Mouse (Mus musculus) gastrocnemius, postnatal 36 days (tissue): ENCODE data around the gene Il21r. TPM values are rescaled to one million over a fixed set of nuclear protein-coding genes. Genes with fewer than 3 reads are reported as not detected.

Source experiments
- DNase-seq, 2 experiments: peaks; one replicate each; pipeline ENCODE4 v3.0.0; 2022
- intact Hi-C: fragments of 180-260 bp; cut with DNase I; formaldehyde crosslinking; loops from one replicate; pipeline ENCODE4 v1.15.1; 2025
- total RNA-seq, 2 experiments: library from RNA; stranded (reverse); gene quantifications; 2 replicates each; pipeline ENCODE4 v1.2.3; 2021

The Il21r gene
- total RNA-seq, 2 experiments from 2014 or later = 0.59 TPM; not detected in 1

DNA sequence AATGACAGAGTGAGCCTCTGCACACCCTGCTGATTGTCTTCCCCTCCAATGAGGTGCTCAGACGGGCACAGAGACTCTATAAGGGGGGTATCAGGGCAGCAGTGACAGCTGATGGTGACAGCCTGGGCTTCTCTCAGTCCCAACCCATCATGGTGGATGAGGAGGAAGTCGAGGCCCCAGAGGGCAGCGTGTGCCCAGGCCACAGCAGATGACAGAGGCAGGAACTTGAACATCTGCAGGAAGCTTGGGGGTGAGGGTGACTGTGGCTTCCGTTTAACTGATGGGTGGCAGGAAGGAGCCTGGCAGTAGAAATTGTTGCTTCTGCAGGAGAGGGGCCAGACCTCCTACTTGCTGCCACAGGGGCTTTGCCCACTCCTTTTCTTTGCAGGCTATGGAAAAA, 27.1 kb downstream of the Il21r start:
- no peak for DNase-seq
- intact Hi-C loops = no loop called here

DNA sequence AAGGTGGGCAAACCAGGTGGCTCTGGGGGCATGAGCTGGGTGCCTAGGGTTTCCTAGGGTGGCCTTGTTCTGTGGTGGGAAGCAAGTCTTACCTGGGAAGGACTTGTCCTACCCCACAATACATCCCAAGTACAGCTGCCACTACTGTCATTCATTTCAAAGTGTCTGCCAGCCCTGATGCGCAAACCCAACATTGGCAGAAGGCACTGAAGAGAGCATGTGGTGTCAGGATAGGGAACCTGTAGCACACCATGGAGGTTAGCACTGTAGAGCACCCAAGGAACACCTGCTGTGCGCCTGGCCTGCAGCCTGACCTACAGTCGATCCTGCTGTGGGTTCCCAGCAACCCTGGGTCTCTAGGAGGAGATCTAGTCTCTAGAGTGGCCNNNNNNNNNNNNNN, 27.8 kb downstream of the Il21r start:
- no peak for DNase-seq
- intact Hi-C loops = no loop called here

DNA sequence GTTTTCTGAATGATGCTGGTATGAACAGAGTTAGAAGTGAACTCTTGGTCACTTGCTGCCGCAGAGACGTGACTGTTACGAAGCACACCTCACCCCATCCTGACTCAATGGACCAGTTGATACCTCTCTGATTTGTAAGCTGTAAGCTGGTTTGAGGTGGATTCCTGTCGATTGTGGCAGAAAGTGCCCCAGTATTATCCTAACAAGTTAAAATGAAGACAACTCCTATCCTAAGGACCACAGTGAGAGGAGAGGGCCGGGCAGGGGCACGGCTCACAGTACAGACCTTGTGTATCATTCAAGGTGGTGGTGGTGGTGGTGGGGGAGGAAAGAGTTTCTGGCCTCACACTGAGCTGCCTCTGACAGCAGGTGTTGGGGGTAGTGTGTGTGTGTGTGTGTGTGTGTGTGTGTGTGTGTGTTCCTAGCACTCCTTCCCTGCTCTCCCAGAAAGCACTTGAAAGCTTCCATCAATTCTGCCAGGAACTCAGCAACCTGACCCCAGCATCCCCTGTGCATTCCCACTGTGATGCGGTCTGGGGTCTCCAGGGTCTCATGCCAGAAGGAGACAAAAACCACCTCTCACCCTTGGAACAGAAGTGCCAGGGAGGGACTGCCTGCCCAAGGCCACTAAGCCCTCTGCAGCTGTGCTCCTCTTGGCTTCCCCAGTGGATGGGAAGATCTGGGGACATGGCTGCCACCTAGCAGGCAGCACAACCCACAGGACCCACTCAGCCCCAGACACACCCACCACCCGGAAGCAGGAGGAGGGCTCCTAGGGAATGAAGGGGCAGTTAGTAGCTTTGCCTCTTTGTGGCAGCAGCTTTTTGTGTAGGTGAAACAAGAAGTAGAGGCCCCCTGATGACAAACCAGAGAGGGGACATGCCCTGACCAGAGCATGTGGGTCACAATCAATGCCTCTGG, 34.3 kb downstream of the Il21r start:
- no peak for DNase-seq
- intact Hi-C loops = loop anchor here (5.0 kb wide), 1 partner anchor 165 kb away; no protein-coding TSS in a partner anchor

DNA sequence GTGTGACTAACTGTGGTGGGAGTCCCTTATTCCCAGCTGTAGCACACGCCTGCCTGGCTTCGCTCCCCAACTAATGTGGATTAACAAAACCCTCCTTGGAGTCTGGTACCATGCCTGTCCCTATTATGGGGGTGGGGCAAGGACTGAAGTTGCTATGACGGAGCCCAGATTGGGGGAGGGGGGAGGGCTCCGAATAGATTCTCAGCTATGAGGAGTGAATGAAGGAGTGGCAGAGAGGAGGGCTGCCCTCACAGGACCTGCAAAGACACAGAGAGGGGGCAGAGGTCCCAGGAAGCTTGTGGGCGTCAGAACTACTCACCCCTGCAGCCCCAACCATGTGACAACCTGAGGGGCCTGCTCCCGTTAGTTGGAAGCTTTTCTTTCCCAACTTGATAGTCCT, 35.1 kb downstream of the Il21r start:
- intact Hi-C loops = loop anchor here (5.0 kb wide), 1 partner anchor 166 kb away; no protein-coding TSS in a partner anchor
- no peak for DNase-seq

DNA sequence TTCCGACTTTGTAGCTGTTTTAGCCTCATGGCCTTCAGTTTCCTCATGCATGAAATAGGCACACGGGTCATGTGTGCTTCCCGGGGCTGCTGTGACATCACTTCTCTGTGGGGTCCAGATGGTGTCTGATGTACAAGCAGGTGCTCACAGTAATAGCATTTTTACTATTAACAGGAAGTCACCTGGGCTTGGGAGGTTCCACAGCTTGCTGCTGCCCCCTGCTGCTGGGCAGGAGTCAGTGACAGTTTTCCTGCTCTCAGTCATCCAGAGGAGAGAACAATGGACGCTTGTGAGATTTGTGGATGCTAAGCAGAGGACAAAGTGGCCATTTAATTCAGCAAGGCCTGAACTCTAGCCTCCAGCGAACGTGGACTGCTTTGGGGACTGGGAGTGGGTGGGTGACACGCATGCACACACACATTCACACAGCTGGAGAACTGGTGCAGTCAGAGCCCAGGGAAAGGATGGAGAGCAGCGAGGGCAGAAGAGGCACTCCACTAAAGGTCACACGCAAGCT, 35.7 kb downstream of the Il21r start:
- peak in 1 of 2 experiments; percentile 43 for DNase-seq
- intact Hi-C loops = loop anchor here (5.0 kb wide), 1 partner anchor 167 kb away; no protein-coding TSS in a partner anchor

DNA sequence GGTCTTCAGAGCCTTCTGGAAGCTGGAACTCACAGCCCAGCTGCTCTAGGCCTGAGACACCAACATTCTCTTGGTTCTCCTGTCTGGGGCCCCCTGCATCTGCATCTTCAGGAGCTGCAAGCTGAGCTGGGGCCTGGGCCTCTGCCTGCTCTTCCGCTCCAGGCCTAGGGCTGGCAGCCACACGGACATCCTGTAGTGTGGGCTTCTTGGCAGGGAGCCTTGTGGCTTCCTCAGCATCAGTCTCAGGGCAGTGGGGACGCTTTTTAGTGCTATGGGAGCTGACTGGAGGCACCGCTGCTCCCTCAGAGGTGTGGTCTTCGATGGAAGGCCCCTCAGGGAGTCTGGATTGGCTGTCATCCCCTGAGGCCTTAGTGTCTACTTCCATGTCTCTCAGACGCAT, 40.7 kb downstream of the Il21r start:
- no peak for DNase-seq
- intact Hi-C loops = loop anchor here (5.0 kb wide), 1 partner anchor 222 kb away; no protein-coding TSS in a partner anchor

DNA sequence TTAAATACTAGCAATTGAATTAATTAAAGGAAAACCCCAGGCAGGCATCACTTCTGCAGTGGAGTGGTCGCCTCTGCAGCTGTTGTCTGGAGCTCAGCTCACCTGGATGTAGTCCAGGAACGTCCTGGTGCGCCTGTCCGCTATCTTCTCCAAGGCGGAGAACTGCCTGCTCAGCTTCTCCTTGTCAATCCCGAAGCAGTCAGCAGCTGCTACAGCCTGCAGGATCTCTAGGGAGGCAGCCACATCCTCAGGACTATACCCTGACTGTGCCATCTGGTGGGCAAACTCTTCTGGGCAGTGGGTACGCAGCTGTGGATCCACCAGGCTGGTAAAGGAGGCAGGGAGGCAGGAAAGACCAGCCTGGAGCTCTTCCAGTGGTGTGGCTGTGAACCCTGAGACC, 42.2 kb downstream of the Il21r start:
- intact Hi-C loops = no loop called here
- DNase-seq = no peak

DNA sequence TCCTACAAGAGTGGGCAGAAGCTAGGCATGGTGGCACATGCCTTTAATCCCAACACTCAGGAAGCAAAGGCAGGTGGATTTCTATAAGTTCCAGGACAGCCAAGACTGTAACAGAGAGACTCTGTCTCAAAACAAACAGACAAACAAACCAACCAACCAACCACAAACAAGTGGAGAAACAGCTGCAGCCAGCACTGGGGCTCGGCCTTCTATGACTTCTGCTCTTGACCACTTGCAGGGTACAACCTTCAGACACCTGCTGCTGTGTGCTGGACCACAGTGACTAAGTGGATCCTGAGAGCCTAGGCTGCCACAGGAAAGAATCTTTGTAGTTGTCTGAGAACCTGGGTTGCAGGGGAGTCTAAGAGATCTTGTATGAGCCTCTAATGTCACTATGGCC, 45.8 kb downstream of the Il21r start:
- intact Hi-C loops = no loop called here
- DNase-seq = no peak

DNA sequence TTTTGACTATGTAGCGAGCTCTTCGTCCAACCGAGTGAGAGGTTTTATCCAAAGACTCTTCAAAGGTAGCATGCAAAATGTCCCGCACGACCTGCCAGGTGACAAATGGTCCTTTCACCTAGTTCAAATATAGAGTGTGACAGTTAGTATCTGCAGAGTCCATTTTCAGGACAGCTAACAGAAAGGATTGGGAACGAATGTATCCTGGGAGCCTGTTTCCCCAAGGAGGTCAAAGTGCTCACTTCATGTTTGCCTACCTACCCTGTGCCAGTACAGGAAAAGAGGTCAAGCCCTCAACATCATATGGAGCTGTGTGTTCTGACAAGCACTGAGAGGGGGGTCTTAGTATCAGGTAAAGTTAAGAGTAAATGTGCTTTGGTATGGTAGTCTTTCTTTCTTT, 54.3 kb downstream of the Il21r start:
- DNase-seq = no peak
- intact Hi-C loops = no loop called here

DNA sequence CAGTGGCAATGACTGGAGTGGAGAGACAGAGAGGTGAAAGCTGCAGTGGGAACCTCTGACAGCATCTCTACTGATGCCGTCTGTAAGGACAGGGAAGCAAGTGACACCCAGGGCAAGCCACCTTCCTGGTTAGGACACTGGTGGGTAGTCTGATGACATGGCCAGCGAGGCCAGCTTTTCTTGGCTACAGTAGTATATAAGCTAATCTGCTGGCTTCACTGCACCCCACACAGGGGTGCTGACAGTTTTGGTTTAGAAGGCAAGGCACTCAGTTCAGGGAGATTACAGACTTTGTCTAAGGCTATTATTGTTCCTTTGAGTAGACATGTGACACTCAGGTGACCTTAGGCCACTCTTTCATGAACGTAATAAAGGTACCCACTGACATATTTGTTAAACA, 60.4 kb downstream of the Il21r start:
- no peak for DNase-seq
- intact Hi-C loops = no loop called here

DNA sequence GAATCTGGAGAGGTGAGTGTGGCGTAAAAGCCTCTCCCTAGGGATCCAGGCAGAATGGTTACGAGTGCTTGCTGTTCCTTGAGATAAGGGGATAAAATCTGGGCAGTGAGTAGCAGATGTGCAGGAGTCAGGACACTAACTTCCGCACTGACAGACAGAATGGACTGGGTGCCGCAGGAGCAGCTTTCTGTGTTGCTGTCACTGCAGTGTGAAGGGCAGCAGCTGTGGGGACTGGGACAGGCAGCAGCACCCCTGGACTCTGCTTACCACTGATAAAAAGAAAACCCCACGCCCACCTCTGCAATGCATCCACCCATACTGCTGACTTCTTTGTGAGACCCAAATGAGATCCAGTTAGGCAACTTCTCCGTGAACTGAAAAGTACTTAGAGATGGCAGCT, 67.6 kb downstream of the Il21r start:
- no peak for DNase-seq
- intact Hi-C loops = loop anchor here (10.0 kb wide), 1 partner anchor 414 kb away; the partner anchor contains the start of gene Gsg1l

DNA sequence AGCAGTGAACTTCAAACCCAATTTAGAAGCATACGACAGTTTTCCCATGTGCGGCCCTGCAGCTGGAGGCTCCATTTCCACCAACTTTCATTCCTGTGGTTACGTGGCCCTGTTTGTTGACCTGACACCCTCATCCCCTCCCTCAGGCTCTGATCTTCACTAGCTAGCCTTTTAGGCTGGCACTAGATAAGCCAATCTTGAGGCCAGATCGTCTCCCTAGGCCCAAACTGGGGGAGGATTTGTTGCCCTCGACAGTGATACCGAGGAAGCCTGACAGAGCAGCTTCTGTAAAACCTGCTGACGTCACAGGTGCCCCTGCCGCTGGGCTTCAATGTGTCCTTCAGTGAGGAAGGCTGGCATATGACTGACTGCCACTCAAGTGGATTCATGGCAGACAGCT, 68.2 kb downstream of the Il21r start:
- no peak for DNase-seq
- intact Hi-C loops = loop anchor here (10.0 kb wide), 1 partner anchor 413 kb away; the partner anchor contains the start of gene Gsg1l

DNA sequence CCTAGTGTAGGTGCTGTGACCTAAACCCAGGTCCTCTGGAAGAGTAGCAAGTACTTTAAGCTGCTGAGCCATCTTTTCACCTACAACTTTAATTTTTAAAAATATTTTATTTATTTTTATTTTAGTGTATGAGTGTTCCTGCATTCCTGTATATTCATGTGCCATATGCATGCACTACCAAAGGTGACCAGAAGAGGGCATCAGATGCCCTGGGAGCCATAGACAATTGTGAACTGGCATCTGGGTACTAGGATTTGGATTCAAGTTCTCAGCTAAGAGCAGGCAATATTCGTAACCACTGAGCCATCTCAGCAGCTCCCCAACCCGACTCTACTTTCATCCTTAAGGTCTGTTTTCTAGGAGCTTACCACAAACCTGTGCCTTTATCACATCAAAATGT, 71.7 kb downstream of the Il21r start:
- intact Hi-C loops = loop anchor here (10.0 kb wide), 1 partner anchor 410 kb away; the partner anchor contains the start of gene Gsg1l
- DNase-seq = no peak

DNA sequence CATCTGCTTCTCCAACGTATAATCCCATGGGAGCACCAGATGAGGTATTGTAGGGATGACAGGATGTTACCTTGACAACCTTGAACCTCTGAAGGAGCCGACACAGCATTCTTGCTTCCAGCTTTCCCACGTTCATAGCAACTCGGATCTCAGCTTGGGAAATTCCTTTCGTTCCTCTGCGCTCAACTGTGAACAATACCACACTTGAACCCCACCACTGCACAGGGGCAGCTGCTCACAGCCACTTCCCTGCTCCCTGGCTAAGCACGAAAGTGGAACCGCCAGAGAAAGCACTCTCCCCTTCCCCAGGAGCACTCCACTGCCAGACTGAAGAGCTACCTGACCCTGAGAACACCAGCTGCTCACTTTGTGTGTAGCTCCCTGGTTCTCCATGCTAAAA, 75.5 kb downstream of the Il21r start:
- no peak for DNase-seq
- intact Hi-C loops = loop anchor here (10.0 kb wide), 1 partner anchor 406 kb away; the partner anchor contains the start of gene Gsg1l

DNA sequence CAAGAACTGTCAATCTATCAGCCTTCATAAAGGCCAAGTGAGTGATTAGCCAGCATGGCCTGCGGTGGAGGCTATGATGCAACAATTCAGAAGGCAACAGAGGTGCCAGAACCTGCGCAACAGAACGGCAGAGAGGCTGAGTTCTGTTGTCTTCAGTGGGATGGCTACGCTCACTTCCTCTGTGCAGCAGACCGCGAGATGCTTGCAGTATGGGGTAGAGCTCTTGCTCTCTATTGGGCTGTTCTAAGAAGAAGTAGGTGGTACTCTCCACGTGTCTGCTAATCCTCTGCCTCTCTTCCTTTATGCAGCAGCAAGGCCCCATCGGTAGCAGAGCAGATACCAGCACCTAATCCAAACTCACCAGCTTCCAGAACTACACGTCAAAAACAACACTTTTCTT, 76.7 kb downstream of the Il21r start:
- intact Hi-C loops = loop anchor here (10.0 kb wide), 1 partner anchor 405 kb away; the partner anchor contains the start of gene Gsg1l
- no peak for DNase-seq

Other genes starting within 250 kb of the Il21r start
- 1 to 10 TPM; 4.5 to 5.0 TPM for gene Kdm8, start 158.8 kb upstream of the Il21r start, total RNA-seq
- 10 to 100 TPM in 1 of 2 experiments, 1 to 10 TPM in 1; 8.6 to 10.8 TPM for gene Nsmce1, start 111.8 kb upstream of the Il21r start, total RNA-seq
- 1 to 10 TPM; 4.7 to 6.2 TPM for gene Il4ra, start 51.3 kb upstream of the Il21r start, total RNA-seq
- gene Gtf3c1, start 104.4 kb downstream of the Il21r start, total RNA-seq = 10 to 100 TPM; 32.0 to 32.8 TPM
- gene D430042O09Rik, start 104.5 kb downstream of the Il21r start, total RNA-seq = 1 to 10 TPM; 4.4 to 6.5 TPM